Mouse (Mus musculus) heart, embryonic 16.5 days (tissue): ENCODE results near the gene Trafd1. TPM values are rescaled to one million over a fixed set of nuclear protein-coding genes. Genes with fewer than 3 reads are reported as not detected.

Experiments used
- ATAC-seq: fragments of 200-750 bp; cut with Nextera tagmentation; replicated peaks from 2 replicates; pipeline ENCODE4 v1.8.0; 2017; ENCODE audit warnings: moderate number of reproducible peaks; ENCODE audit not compliant: insufficient read depth, low FRiP score; ENCODE audit errors: extremely low read depth
- H3K27ac ChIP-seq: fragments of 300-500 bp; sonication (generic); 2 replicates; pipeline ENCODE4 v1.5.1; 2014; ENCODE audit warnings: mild to moderate bottlenecking, low read length, control low read depth, moderate library complexity
- H3K27me3 ChIP-seq: fragments of 300-500 bp; sonication (generic); 2 replicates; pipeline ENCODE4 v1.6.1; 2014; ENCODE audit warnings: low read length, mixed read lengths; ENCODE audit not compliant: control insufficient read depth, insufficient read depth
- H3K36me3 ChIP-seq: fragments of 300-500 bp; sonication (generic); 2 replicates; pipeline ENCODE4 v1.6.1; 2014; ENCODE audit not compliant: control insufficient read depth, insufficient read depth
- H3K4me1 ChIP-seq: fragments of 300-500 bp; sonication (generic); 2 replicates; pipeline ENCODE4 v1.6.1; 2014; ENCODE audit warnings: low read length, mixed read lengths; ENCODE audit not compliant: control insufficient read depth, insufficient read depth
- H3K4me2 ChIP-seq: fragments of 300-500 bp; sonication (generic); 2 replicates; pipeline ENCODE4 v1.6.1; 2014; ENCODE audit warnings: low read depth, mild to moderate bottlenecking, control low read depth, low read length
- H3K4me3 ChIP-seq: fragments of 300-500 bp; sonication (generic); 2 replicates; pipeline ENCODE4 v1.5.1; 2014; ENCODE audit warnings: mild to moderate bottlenecking, control low read depth, low read length
- H3K9ac ChIP-seq: fragments of 300-500 bp; sonication (generic); 2 replicates; pipeline ENCODE4 v1.6.1; 2014; ENCODE audit warnings: low read length, control low read depth
- H3K9me3 ChIP-seq: fragments of 300-500 bp; sonication (generic); replicated peaks from 2 replicates; pipeline ENCODE4 v1.6.1; 2016; ENCODE audit warnings: low read length; ENCODE audit not compliant: control insufficient read depth
- WGBS: fragments of 180-500 bp; shearing (Covaris S2); extraction: QIAGEN DNeasy Blood & Tissue Kit; methylation state at CpG from one replicate; pipeline ENCODE4 v1.1.7; 2014; 5-methylcytosine and 5-hydroxymethylcytosine counted together
- polyA plus RNA-seq: library from polyadenylated mRNA; unstranded; fragments of >200 nt; fragmentation: Nextera tagmentation; extraction: Ambion mirVana; gene quantifications from 2 replicates; pipeline ENCODE4 v1.2.1, GENCODE M21; 2015

Trafd1 gene
- polyA plus RNA-seq, result 85.0 and 86.3 TPM in 2 replicates

- H3K4me2 ChIP-seq, result peak within 1 kb of the TSS; percentile 76
- peak; percentile 92 for ATAC-seq
- peak within 1 kb of the TSS; percentile 85 for H3K4me3 ChIP-seq
- H3K27me3 ChIP-seq, result no peaks in the 10 kb centered on the region
- peaks cover 12% of the 10 kb centered on the region for H3K36me3 ChIP-seq
- H3K9me3 ChIP-seq, result peaks cover 5% of the 10 kb centered on the region
- WGBS, result under 1% methylated on average over 37 of the region's 45 CpGs
- H3K9ac ChIP-seq, result peak within 1 kb of the TSS; percentile 90
- H3K4me1 ChIP-seq, result peaks cover 17% of the 10 kb centered on the region
- peak within 1 kb of the TSS; percentile 97 for H3K27ac ChIP-seq
These were observed at the start of gene Trafd1 for GRCm38 (mm10) chr5:121385461-121386119. Trafd1 (minus strand) TSS chr5:121385632.

- peaks cover 86% of the 10 kb centered on the region for H3K36me3 ChIP-seq
- no peak overlapping the region for H3K27ac ChIP-seq
- no peak overlapping the region for H3K4me3 ChIP-seq
- H3K9me3 ChIP-seq, result no peaks in the 10 kb centered on the region
- WGBS, result 86% methylated on average over 3 of the region's 3 CpGs
- no peak overlapping the region for H3K4me2 ChIP-seq
- no peaks in the 10 kb centered on the region for H3K27me3 ChIP-seq
- no peak overlapping the region for H3K9ac ChIP-seq
- ATAC-seq, result no peak
- no peaks in the 10 kb centered on the region for H3K4me1 ChIP-seq
These were observed 43.5 kb upstream of the Trafd1 start for GRCm38 (mm10) chr5:121428954-121429353.

GRCm38 (mm10) chr5:121423297-121423696 is 37.9 kb upstream of the Trafd1 start:
- Histone ChIP-seq H3K36me3 (peaks cover 81% of the 10 kb centered on the region), H3K9me3 (no peaks in the 10 kb centered on the region), H3K4me3 (no peak overlapping the region), H3K27me3 (no peaks in the 10 kb centered on the region), H3K4me1 (no peaks in the 10 kb centered on the region), H3K9ac (no peak overlapping the region), H3K4me2 (no peak overlapping the region), H3K27ac (no peak overlapping the region)
- WGBS, result 86% methylated on average over 10 of the region's 10 CpGs
- ATAC-seq, result no peak

GRCm38 (mm10) chr5:121422787-121423186 is 37.4 kb upstream of the Trafd1 start:
- ATAC-seq, result no peak
- H3K9ac ChIP-seq, result no peak overlapping the region
- H3K4me1 ChIP-seq, result no peaks in the 10 kb centered on the region
- no peaks in the 10 kb centered on the region for H3K27me3 ChIP-seq
- no peak overlapping the region for H3K4me2 ChIP-seq
- no peaks in the 10 kb centered on the region for H3K9me3 ChIP-seq
- WGBS, result 90% methylated on average over 6 of the region's 6 CpGs
- H3K36me3 ChIP-seq, result peaks cover 81% of the 10 kb centered on the region
- H3K27ac ChIP-seq, result no peak overlapping the region
- H3K4me3 ChIP-seq, result no peak overlapping the region

- H3K4me3 ChIP-seq, result no peak overlapping the region
These were observed 35.3 kb upstream of the Trafd1 start for GRCm38 (mm10) chr5:121420721-121421120.

GRCm38 (mm10) chr5:121410975-121411374 is 25.5 kb upstream of the Trafd1 start:
- 92% methylated on average over 4 of the region's 4 CpGs for WGBS
- Histone ChIP-seq H3K9ac (no peak overlapping the region), H3K27ac (no peak overlapping the region), H3K36me3 (peaks cover 36% of the 10 kb centered on the region), H3K9me3 (no peaks in the 10 kb centered on the region), H3K4me3 (no peak overlapping the region), H3K4me1 (no peaks in the 10 kb centered on the region), H3K4me2 (no peak overlapping the region), H3K27me3 (no peaks in the 10 kb centered on the region)
- ATAC-seq, result no peak

More at GRCm38 (mm10) chr5:121420721-121421120, 35.3 kb upstream of the Trafd1 start:
- Histone ChIP-seq H3K9ac (no peak overlapping the region), H3K36me3 (peaks cover 81% of the 10 kb centered on the region), H3K27me3 (no peaks in the 10 kb centered on the region), H3K4me1 (no peaks in the 10 kb centered on the region), H3K27ac (no peak overlapping the region), H3K4me2 (no peak overlapping the region), H3K9me3 (0 out of 2 replicates have a peak, but pooled peaks cover 2% of the 10 kb centered on the region)
- 89% methylated on average over 9 of the region's 9 CpGs for WGBS
- ATAC-seq, result no peak

- no peak overlapping the region for H3K4me2 ChIP-seq
- H3K4me3 ChIP-seq, result no peak overlapping the region
- peaks cover 16% of the 10 kb centered on the region for H3K36me3 ChIP-seq
- no peak overlapping the region for H3K9ac ChIP-seq
- 87% methylated on average over 8 of the region's 8 CpGs for WGBS
- no peak for ATAC-seq
- H3K27me3 ChIP-seq, result no peaks in the 10 kb centered on the region
- H3K27ac ChIP-seq, result no peak overlapping the region
- peaks cover 5% of the 10 kb centered on the region; the same call in 1 of the 2 replicates for H3K4me1 ChIP-seq
- H3K9me3 ChIP-seq, result no peaks in the 10 kb centered on the region
These were observed 22.4 kb upstream of the Trafd1 start for GRCm38 (mm10) chr5:121407856-121408255.

GRCm38 (mm10) chr5:121400849-121401248 is 15.4 kb upstream of the Trafd1 start:
- Histone ChIP-seq H3K9me3 (no peaks in the 10 kb centered on the region), H3K4me3 (no peak overlapping the region), H3K27me3 (no peaks in the 10 kb centered on the region), H3K4me2 (no peak overlapping the region), H3K9ac (no peak overlapping the region), H3K36me3 (no peaks in the 10 kb centered on the region), H3K4me1 (peaks cover 23% of the 10 kb centered on the region), H3K27ac (no peak overlapping the region)
- WGBS, result 75% methylated on average over 5 of the region's 5 CpGs
- no peak for ATAC-seq

- Histone ChIP-seq H3K4me1 (peaks cover 23% of the 10 kb centered on the region), H3K9me3 (no peaks in the 10 kb centered on the region), H3K9ac (no peak overlapping the region), H3K36me3 (no peaks in the 10 kb centered on the region), H3K4me3 (no peak overlapping the region), H3K27me3 (no peaks in the 10 kb centered on the region), H3K4me2 (no peak overlapping the region), H3K27ac (no peak overlapping the region)
- 52% methylated on average over 5 of the region's 5 CpGs for WGBS
- ATAC-seq, result no peak
These were observed 14.6 kb upstream of the Trafd1 start for GRCm38 (mm10) chr5:121400064-121400463.
